Mouse (Mus musculus): ENCODE data around the gene Rbm20. TPM values are rescaled to one million over a fixed set of nuclear protein-coding genes. Genes with fewer than 3 reads are reported as not detected.

Rbm20 gene
- total RNA-seq, 2 experiments from 2014 or later, result 0.22 to 0.38 TPM

GRCm38 (mm10) chr19:53830407-53831163, 153.5 kb downstream of the Rbm20 start:
- peak; percentile 99 for ATAC-seq (replicated peaks; ENCODE audit: low FRiP score, low TSS enrichment, poor library complexity, severe bottlenecking)

- no peak for ATAC-seq (replicated peaks; ENCODE audit: low FRiP score, low TSS enrichment, poor library complexity, severe bottlenecking)
Observed at GRCm38 (mm10) chr19:53831164-53831448, 154.0 kb downstream of the Rbm20 start.

- ATAC-seq (replicated peaks; ENCODE audit: low FRiP score, low TSS enrichment, poor library complexity, severe bottlenecking), result no peak
Observed at GRCm38 (mm10) chr19:53832512-53832911, 155.4 kb downstream of the Rbm20 start.

GRCm38 (mm10) chr19:53833745-53834369, 156.8 kb downstream of the Rbm20 start:
- no peak for ATAC-seq (replicated peaks; ENCODE audit: low FRiP score, low TSS enrichment, poor library complexity, severe bottlenecking)

- no peak for ATAC-seq (replicated peaks; ENCODE audit: low FRiP score, low TSS enrichment, poor library complexity, severe bottlenecking)
Observed at GRCm38 (mm10) chr19:53836569-53837454, 159.7 kb downstream of the Rbm20 start.

- no peak for ATAC-seq (replicated peaks; ENCODE audit: low FRiP score, low TSS enrichment, poor library complexity, severe bottlenecking)
Observed at GRCm38 (mm10) chr19:53838850-53839249, 161.7 kb downstream of the Rbm20 start.

GRCm38 (mm10) chr19:53839837-53840236, 162.7 kb downstream of the Rbm20 start:
- ATAC-seq (replicated peaks; ENCODE audit: low FRiP score, low TSS enrichment, poor library complexity, severe bottlenecking), result no peak

- 0 out of 2 replicates have a peak, but pooled peaks have one; percentile 39 for ATAC-seq (replicated peaks; ENCODE audit: low FRiP score, low TSS enrichment, poor library complexity, severe bottlenecking)
Observed at GRCm38 (mm10) chr19:53841915-53842314, 164.8 kb downstream of the Rbm20 start.

- ATAC-seq (replicated peaks; ENCODE audit: low FRiP score, low TSS enrichment, poor library complexity, severe bottlenecking), result no peak
Observed at GRCm38 (mm10) chr19:53843972-53844371, 166.9 kb downstream of the Rbm20 start.

- peak; percentile 77 for ATAC-seq (replicated peaks; ENCODE audit: low FRiP score, low TSS enrichment, poor library complexity, severe bottlenecking)
Observed at GRCm38 (mm10) chr19:53848272-53848995, 171.3 kb downstream of the Rbm20 start.

- ATAC-seq (replicated peaks; ENCODE audit: low FRiP score, low TSS enrichment, poor library complexity, severe bottlenecking), result no peak
Observed at GRCm38 (mm10) chr19:53850166-53850922, 173.2 kb downstream of the Rbm20 start.

GRCm38 (mm10) chr19:53851352-53851751, 174.2 kb downstream of the Rbm20 start:
- no peak for ATAC-seq (replicated peaks; ENCODE audit: low FRiP score, low TSS enrichment, poor library complexity, severe bottlenecking)

GRCm38 (mm10) chr19:53851826-53852698, 175.0 kb downstream of the Rbm20 start:
- ATAC-seq (replicated peaks; ENCODE audit: low FRiP score, low TSS enrichment, poor library complexity, severe bottlenecking), result no peak

- no peak for ATAC-seq (replicated peaks; ENCODE audit: low FRiP score, low TSS enrichment, poor library complexity, severe bottlenecking)
Observed at GRCm38 (mm10) chr19:53852699-53853451, 175.8 kb downstream of the Rbm20 start.

- no peak for ATAC-seq (replicated peaks; ENCODE audit: low FRiP score, low TSS enrichment, poor library complexity, severe bottlenecking)
Observed at GRCm38 (mm10) chr19:53854978-53855377, 177.9 kb downstream of the Rbm20 start.

GRCm38 (mm10) chr19:53855781-53856180, 178.7 kb downstream of the Rbm20 start:
- ATAC-seq (replicated peaks; ENCODE audit: low FRiP score, low TSS enrichment, poor library complexity, severe bottlenecking), result no peak

- no peak for ATAC-seq (replicated peaks; ENCODE audit: low FRiP score, low TSS enrichment, poor library complexity, severe bottlenecking)
Observed at GRCm38 (mm10) chr19:53856794-53857193, 179.7 kb downstream of the Rbm20 start.

All from megakaryocyte-erythroid progenitor cell, adult 5-6 weeks (primary cell).